Mouse (Mus musculus): Measurements from ENCODE around the gene Car9. TPM values are rescaled to one million over a fixed set of nuclear protein-coding genes. Genes with fewer than 3 reads are reported as not detected.

The Car9 gene
- polyA plus RNA-seq, 1 experiment from 2014 or later, result 1.5 TPM

DNA sequence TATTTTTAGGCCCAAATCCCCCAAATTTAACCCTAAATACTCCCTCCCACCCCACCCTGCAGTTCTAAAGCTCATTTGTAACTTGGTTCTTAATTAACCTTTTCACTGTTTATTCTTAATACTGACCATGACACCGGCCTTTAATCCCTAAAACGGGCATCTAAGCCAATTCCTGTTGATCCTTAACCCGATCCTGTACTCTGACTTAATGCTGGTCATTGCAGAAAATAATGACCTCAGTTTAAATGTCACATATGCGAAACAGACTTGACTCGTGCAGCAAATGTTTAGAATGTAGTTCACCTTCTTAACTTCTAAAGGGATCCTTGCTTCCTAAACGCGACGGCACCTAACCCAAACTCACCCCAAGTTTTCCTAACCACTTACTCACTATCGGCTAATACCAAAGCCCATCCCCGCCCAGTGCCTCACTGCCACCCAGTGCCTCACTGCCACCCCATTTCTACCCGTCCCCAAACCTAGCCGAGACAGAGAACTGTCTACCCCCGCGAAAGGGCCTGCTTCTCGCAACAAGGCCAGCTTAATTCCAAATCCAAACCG is 54.8 kb downstream of the Car9 start:
- Histone ChIP-seq H3K4me3 (peak overlapping the region; percentile 85), H3K4me1 (peaks cover 55% of the 10 kb centered on the region), H3K36me3 (peaks cover 20% of the 10 kb centered on the region), H3K4me2 (replicated peaks) (peak overlapping the region; percentile 92), H3K27ac (peak overlapping the region; percentile 97), H3K9me3 (replicated peaks) (no peaks in the 10 kb centered on the region), H3K27me3 (no peaks in the 10 kb centered on the region), H3K9ac (peak overlapping the region; percentile 93)
- WGBS, result 4% methylated on average over 16 of the region's 16 CpGs
- peak; percentile 44 for ATAC-seq (ENCODE audit: low FRiP score)

DNA sequence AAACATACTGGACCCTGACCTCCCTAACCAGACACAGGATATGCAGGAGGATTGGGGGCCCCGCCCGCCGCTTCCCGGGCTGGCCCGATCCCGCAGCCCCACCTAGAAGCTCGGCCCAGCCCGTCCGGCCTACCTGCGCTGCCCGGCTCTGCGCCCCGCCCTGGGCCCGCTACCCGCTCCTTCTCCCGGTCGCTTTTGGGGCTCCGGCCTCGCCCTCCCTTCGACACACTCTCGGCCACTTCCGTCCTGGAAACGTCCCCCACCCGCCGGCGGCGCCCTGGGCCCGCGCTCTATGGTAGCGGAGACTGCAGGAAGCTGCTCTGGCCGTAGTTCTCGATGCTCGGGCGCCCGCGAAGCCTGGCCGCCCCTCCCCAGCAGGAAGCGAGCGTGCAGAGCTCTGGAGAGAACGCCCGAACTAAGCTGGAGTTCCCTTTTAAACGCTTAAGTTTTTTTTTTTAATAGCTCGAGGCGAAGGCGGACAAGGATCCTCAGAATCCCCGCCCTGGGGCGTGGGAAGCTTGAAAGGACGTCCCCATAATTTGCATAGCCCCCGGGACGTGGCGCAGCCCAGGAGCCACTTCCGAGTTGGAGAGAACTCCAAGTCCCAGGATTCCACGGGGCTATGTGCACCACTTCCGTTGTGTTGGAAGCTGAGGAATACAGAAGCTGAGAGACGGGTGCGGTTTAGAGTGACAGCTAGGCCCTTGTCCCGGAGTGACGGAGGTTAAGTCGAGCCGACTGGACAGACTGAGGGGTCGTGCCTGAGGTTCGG is 55.4 kb downstream of the Car9 start, which contains the start of the genes Creb3 and Tln1:
Creb3 (plus strand) TSS at position 336 of the 772 bp plus-strand sequence.
Tln1 (minus strand) TSS at position 695 of the 772 bp plus-strand sequence.
- Histone ChIP-seq H3K9ac (peak within 1 kb of the TSS; percentile 93), H3K27ac (peak within 1 kb of the TSS; percentile 97), H3K4me2 (replicated peaks) (peak within 1 kb of the TSS; percentile 92), H3K27me3 (no peaks in the 10 kb centered on the region), H3K4me3 (peak within 1 kb of the TSS; percentile 85), H3K4me1 (peaks cover 55% of the 10 kb centered on the region), H3K9me3 (replicated peaks) (no peaks in the 10 kb centered on the region), H3K36me3 (peaks cover 26% of the 10 kb centered on the region)
- under 1% methylated on average over 61 of the region's 62 CpGs for WGBS
- peak; percentile 96 for ATAC-seq (ENCODE audit: low FRiP score)

DNA sequence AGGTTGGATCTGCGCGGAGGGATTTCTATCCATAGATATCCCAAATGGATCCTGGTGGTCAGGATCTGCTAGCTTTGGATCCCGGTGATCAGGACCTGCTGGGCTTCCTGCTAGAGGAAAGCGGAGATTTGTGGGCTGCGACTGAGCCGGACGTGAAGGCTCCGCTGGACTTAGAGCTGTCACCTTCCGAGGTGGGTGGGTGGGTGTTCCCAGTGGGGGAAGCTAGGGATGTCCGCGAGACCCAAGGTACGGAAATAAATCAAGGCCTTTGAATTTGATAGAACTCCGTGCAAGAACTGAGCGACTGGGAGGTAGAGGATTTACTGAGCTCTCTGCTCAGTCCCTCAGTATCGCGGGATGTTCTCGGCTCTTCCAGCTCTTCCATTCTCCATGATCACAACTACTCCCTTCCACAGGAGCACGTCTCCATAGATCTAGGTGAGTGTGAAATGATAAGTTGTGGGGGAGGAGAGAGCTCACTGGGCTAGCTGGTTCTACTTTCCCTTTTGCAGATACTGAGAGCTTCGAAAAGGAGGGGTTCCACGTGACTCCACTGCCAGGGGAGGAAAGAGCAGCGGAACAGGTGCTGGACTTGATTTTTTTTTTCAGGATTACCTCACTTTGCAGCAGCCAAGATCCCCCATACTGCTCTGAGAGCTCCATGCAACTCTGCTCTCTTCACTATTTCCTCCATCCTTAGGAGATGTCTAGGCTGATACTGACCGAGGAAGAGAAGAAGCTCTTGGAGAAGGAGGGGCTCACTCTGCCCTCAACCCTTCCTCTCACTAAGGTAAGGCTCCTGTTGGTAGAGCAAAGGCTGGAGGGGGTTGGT is 56.2 kb downstream of the Car9 start:
- peaks cover 49% of the 10 kb centered on the region for H3K4me1 ChIP-seq
- peak overlapping the region; percentile 85 for H3K4me3 ChIP-seq
- no peaks in the 10 kb centered on the region for H3K27me3 ChIP-seq
- peak overlapping the region; percentile 97 for H3K27ac ChIP-seq
- no peaks in the 10 kb centered on the region for H3K9me3 ChIP-seq (replicated peaks)
- peak; percentile 55 for ATAC-seq (ENCODE audit: low FRiP score)
- peaks cover 34% of the 10 kb centered on the region for H3K36me3 ChIP-seq
- H3K9ac ChIP-seq, result peak overlapping the region; percentile 93
- WGBS, result 6% methylated on average over 22 of the region's 22 CpGs
- peak overlapping the region; percentile 92 for H3K4me2 ChIP-seq (replicated peaks)

Other genes starting within 250 kb of the Car9 start
- gene Atp8b5, start 239.8 kb upstream of the Car9 start, polyA plus RNA-seq (2016; fragmentation: Nextera tagmentation; extraction: Ambion mirVana), result 0.18 and 0.34 TPM in 2 replicates
- gene Rusc2, start 125.0 kb upstream of the Car9 start, polyA plus RNA-seq (2016; fragmentation: Nextera tagmentation; extraction: Ambion mirVana), result 55.0 and 68.9 TPM in 2 replicates
- gene Fam166b, start 77.8 kb upstream of the Car9 start, polyA plus RNA-seq (2016; fragmentation: Nextera tagmentation; extraction: Ambion mirVana), result 1.3 TPM in 1 of 2 replicates, not detected in the other
- 15.7 and 16.2 TPM in 2 replicates for gene Tesk1, start 65.0 kb upstream of the Car9 start, polyA plus RNA-seq (2016; fragmentation: Nextera tagmentation; extraction: Ambion mirVana)
- gene Cd72, start 52.3 kb upstream of the Car9 start, polyA plus RNA-seq (2016; fragmentation: Nextera tagmentation; extraction: Ambion mirVana), result 2.0 and 3.8 TPM in 2 replicates
- gene Sit1, start 23.2 kb upstream of the Car9 start, polyA plus RNA-seq (2016; fragmentation: Nextera tagmentation; extraction: Ambion mirVana), result not detected in 2 replicates
- gene Ccdc107, start 14.1 kb upstream of the Car9 start, polyA plus RNA-seq (2016; fragmentation: Nextera tagmentation; extraction: Ambion mirVana), result 50.8 and 51.4 TPM in 2 replicates
- 22.6 and 26.8 TPM in 2 replicates for gene Arhgef39, start 7.3 kb upstream of the Car9 start, polyA plus RNA-seq (2016; fragmentation: Nextera tagmentation; extraction: Ambion mirVana)
- 59.3 and 105 TPM in 2 replicates for gene Tpm2, start 16.8 kb downstream of the Car9 start, polyA plus RNA-seq (2016; fragmentation: Nextera tagmentation; extraction: Ambion mirVana)
- gene Creb3, start 55.4 kb downstream of the Car9 start, polyA plus RNA-seq (2016; fragmentation: Nextera tagmentation; extraction: Ambion mirVana), result 60.2 and 65.7 TPM in 2 replicates
- gene Tln1, start 55.7 kb downstream of the Car9 start, polyA plus RNA-seq (2016; fragmentation: Nextera tagmentation; extraction: Ambion mirVana), result 70.5 and 71.7 TPM in 2 replicates
- 40.6 and 43.3 TPM in 2 replicates for gene Rgp1, start 71.7 kb downstream of the Car9 start, polyA plus RNA-seq (2016; fragmentation: Nextera tagmentation; extraction: Ambion mirVana)
- 46.5 and 48.7 TPM in 2 replicates for gene Gba2, start 71.9 kb downstream of the Car9 start, polyA plus RNA-seq (2016; fragmentation: Nextera tagmentation; extraction: Ambion mirVana)
- 2.4 and 4.0 TPM in 2 replicates for gene Msmp, start 77.5 kb downstream of the Car9 start, polyA plus RNA-seq (2016; fragmentation: Nextera tagmentation; extraction: Ambion mirVana)
- gene Npr2, start 125.0 kb downstream of the Car9 start, polyA plus RNA-seq (2016; fragmentation: Nextera tagmentation; extraction: Ambion mirVana), result 30.7 and 31.8 TPM in 2 replicates
- 7.1 and 7.2 TPM in 2 replicates for gene Spag8, start 146.6 kb downstream of the Car9 start, polyA plus RNA-seq (2016; fragmentation: Nextera tagmentation; extraction: Ambion mirVana)
- gene Hint2, start 149.5 kb downstream of the Car9 start, polyA plus RNA-seq (2016; fragmentation: Nextera tagmentation; extraction: Ambion mirVana), result 72.7 and 78.3 TPM in 2 replicates
- gene Tmem8b, start 162.0 kb downstream of the Car9 start, polyA plus RNA-seq (2016; fragmentation: Nextera tagmentation; extraction: Ambion mirVana), result 13.7 and 14.4 TPM in 2 replicates
- 3.1 and 3.8 TPM in 2 replicates for gene Fam221b, start 162.2 kb downstream of the Car9 start, polyA plus RNA-seq (2016; fragmentation: Nextera tagmentation; extraction: Ambion mirVana)
- not detected in 2 replicates for gene Olfr70, start 193.8 kb downstream of the Car9 start, polyA plus RNA-seq (2016; fragmentation: Nextera tagmentation; extraction: Ambion mirVana)
- gene Olfr71, start 203.3 kb downstream of the Car9 start, polyA plus RNA-seq (2016; fragmentation: Nextera tagmentation; extraction: Ambion mirVana), result not detected in 2 replicates
- 0.21 and 0.28 TPM in 2 replicates for gene Hrct1, start 220.2 kb downstream of the Car9 start, polyA plus RNA-seq (2016; fragmentation: Nextera tagmentation; extraction: Ambion mirVana)
- gene Spaar, start 223.1 kb downstream of the Car9 start, polyA plus RNA-seq (2016; fragmentation: Nextera tagmentation; extraction: Ambion mirVana), result 0.05 and 0.13 TPM in 2 replicates

All from hindbrain, embryonic 12.5 days (tissue).